ENCODE assay signal across 28 mouse cellular contexts in the genomic region with DNA sequence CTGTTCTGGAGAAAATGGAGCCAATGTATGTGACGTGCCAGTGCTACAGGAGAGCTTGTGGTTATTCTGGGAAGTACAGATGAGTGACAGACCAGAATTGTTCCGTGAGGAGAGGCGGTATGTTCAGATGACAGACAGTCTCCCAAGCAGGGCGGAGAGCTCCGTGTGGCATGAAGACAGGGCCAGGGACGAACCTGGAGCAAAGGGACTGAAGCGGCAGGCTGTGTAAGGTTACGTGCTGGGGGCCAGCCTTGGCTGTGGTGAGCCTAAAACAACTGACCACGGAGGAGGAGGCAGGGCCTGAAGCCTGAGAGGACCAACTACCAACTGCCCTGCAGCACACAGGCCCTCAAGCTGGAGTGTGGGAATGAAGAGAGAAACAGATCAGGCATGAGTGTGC. TPM values are rescaled to one million over a fixed set of nuclear protein-coding genes. Genes with fewer than 3 reads are reported as not detected.
DNase-seq lines count a peak whose midpoint lies in the region; ATAC-seq and TF ChIP-seq lines count a peak whose summit lies in the region.
"Had no signal": no experiment of that assay in that cellular context is flagged by ENCODE, and none has a peak within 500 bp of the region (broad histone marks: within the 10 kb centered on the region; RNA-seq: fewer than 3 reads in every experiment).

No protein-coding gene starts in this region.

- no peak for TF ChIP-seq CTCF in forebrain, postnatal 0 days (IDR thresholded peaks at IDR 0.05; ENCODE audit: low read depth)
- TF ChIP-seq CTCF in layer of hippocampus, adult 2 months (conservative IDR thresholded peaks at IDR 0.05) = peak; percentile 25; the same call in 1 of the 2 replicates
- 0 out of 2 replicates have a peak, but pooled peaks have one; percentile 7 for TF ChIP-seq CTCF in hindbrain, postnatal 0 days (IDR thresholded peaks at IDR 0.05; ENCODE audit: low read depth)

- H3K36me3 ChIP-seq in forebrain, postnatal 0 days (ENCODE audit: insufficient read depth) = no peaks in the 10 kb centered on the region
- H3K36me3 ChIP-seq in forebrain, embryonic 16.5 days (ENCODE audit: control insufficient read depth, insufficient read depth) = no peaks in the 10 kb centered on the region
- H3K36me3 ChIP-seq in heart, embryonic 13.5 days = no peaks in the 10 kb centered on the region
- H3K36me3 ChIP-seq in hindbrain, postnatal 0 days (ENCODE audit: insufficient read depth, low read length) = no peaks in the 10 kb centered on the region
- H3K36me3 ChIP-seq: forebrain, embryonic 15.5 days; limb, embryonic 10.5 days; liver, embryonic 15.5 days; lung, embryonic 15.5 days; midbrain, embryonic 13.5 days; neural tube, embryonic 13.5 days had no signal

- ATAC-seq in forebrain, postnatal 0 days = no peak
- ATAC-seq in forebrain, embryonic 16.5 days = no peak
- no peak for ATAC-seq in heart, embryonic 13.5 days (ENCODE audit: extremely low read depth, insufficient number of reproducible peaks, low FRiP score, low TSS enrichment)
- no peak for ATAC-seq in hindbrain, postnatal 0 days

- no peaks in the 10 kb centered on the region for H3K27me3 ChIP-seq in forebrain, postnatal 0 days (ENCODE audit: insufficient read depth, low read length)
- H3K27me3 ChIP-seq in forebrain, embryonic 16.5 days (replicated peaks; ENCODE audit: control insufficient read depth, insufficient read depth, low read length) = peaks cover 7% of the 10 kb centered on the region
- H3K27me3 ChIP-seq in heart, embryonic 13.5 days (replicated peaks) = peaks cover 97% of the 10 kb centered on the region
- H3K27me3 ChIP-seq in hindbrain, postnatal 0 days (ENCODE audit: insufficient read depth, low read length) = peaks cover 9% of the 10 kb centered on the region; the same call in 1 of the 2 replicates

- no peak overlapping the region for H3K4me3 ChIP-seq in forebrain, postnatal 0 days (ENCODE audit: low read depth, low read length)
- H3K4me3 ChIP-seq in forebrain, embryonic 16.5 days (replicated peaks; ENCODE audit: low read length) = no peak overlapping the region
- no peak overlapping the region for H3K4me3 ChIP-seq in heart, embryonic 13.5 days
- no peak overlapping the region for H3K4me3 ChIP-seq in layer of hippocampus, adult 2 months
- H3K4me3 ChIP-seq in hindbrain, postnatal 0 days (ENCODE audit: low read length) = no peak overlapping the region
- H3K4me3 ChIP-seq: forebrain, embryonic 15.5 days; limb, embryonic 10.5 days; liver, embryonic 15.5 days; lung, embryonic 15.5 days; megakaryocyte, embryonic 14.5 days; midbrain, embryonic 13.5 days; neural tube, embryonic 13.5 days had no signal

- H3K9ac ChIP-seq in forebrain, postnatal 0 days = no peak overlapping the region
- H3K9ac ChIP-seq in forebrain, embryonic 16.5 days (replicated peaks; ENCODE audit: low read depth, low read length) = no peak overlapping the region
- H3K9ac ChIP-seq in heart, embryonic 13.5 days = 0 out of 2 replicates have a peak overlapping the region, but pooled peaks have one; percentile 35
- no peak overlapping the region for H3K9ac ChIP-seq in hindbrain, postnatal 0 days (replicated peaks; ENCODE audit: low read length)
- H3K9ac ChIP-seq: forebrain, embryonic 15.5 days; liver, embryonic 15.5 days; lung, embryonic 15.5 days; midbrain, embryonic 13.5 days had no signal

- H3K4me2 ChIP-seq in forebrain, postnatal 0 days (ENCODE audit: low read depth) = no peak overlapping the region
- H3K4me2 ChIP-seq in forebrain, embryonic 16.5 days (ENCODE audit: low read length) = no peak overlapping the region
- H3K4me2 ChIP-seq in heart, embryonic 13.5 days = no peak overlapping the region
- H3K4me2 ChIP-seq in hindbrain, postnatal 0 days (ENCODE audit: low read depth, low read length) = no peak overlapping the region
- H3K4me2 ChIP-seq: forebrain, embryonic 15.5 days; heart, embryonic 11.5 days; liver, embryonic 15.5 days; lung, embryonic 15.5 days; midbrain, embryonic 13.5 days; neural tube, embryonic 13.5 days had no signal

- 61% methylated on average over 9 of the region's 9 CpGs for WGBS in forebrain, postnatal 0 days
- 63% methylated on average over 9 of the region's 9 CpGs for WGBS in forebrain, embryonic 16.5 days
- WGBS in heart, embryonic 13.5 days = 55% methylated on average over 9 of the region's 9 CpGs
- WGBS in hindbrain, postnatal 0 days = 61% methylated on average over 9 of the region's 9 CpGs

- H3K4me1 ChIP-seq in forebrain, postnatal 0 days (ENCODE audit: insufficient read depth) = peaks cover 6% of the 10 kb centered on the region; the same call in 1 of the 2 replicates
- H3K4me1 ChIP-seq in forebrain, embryonic 16.5 days (replicated peaks; ENCODE audit: control insufficient read depth, insufficient read depth, low read length) = peaks cover 10% of the 10 kb centered on the region; the same call in 1 of the 2 replicates
- peaks cover 8% of the 10 kb centered on the region for H3K4me1 ChIP-seq in heart, embryonic 13.5 days
- no peaks in the 10 kb centered on the region for H3K4me1 ChIP-seq in hindbrain, postnatal 0 days (ENCODE audit: insufficient read depth, low read length)
- H3K4me1 ChIP-seq: liver, embryonic 15.5 days had no signal

- peak; percentile 22 for DNase-seq in forebrain, postnatal 0 days
- DNase-seq in heart, adult 11 months = no peak
- no peak for DNase-seq in layer of hippocampus, adult 2 months (ENCODE audit: low spot score in 2 of 2)
- DNase-seq in layer of hippocampus, adult 9-11 months = no peak
- DNase-seq in hindbrain, postnatal 0 days (ENCODE audit: low spot score) = no peak
- DNase-seq: adrenal gland, postnatal 14 days; cerebellum, adult 9-10 months; heart, postnatal 14 days; kidney, adult 18-20 months; liver; lung, postnatal 36 days; right cerebral cortex, adult 18-20 months; right cerebral cortex, postnatal 4 days; thymus, adult 18-20 months; thymus, postnatal 4 days had no signal

- no peaks in the 10 kb centered on the region for H3K9me3 ChIP-seq in forebrain, postnatal 0 days (ENCODE audit: low read length)
- H3K9me3 ChIP-seq in forebrain, embryonic 16.5 days (ENCODE audit: control insufficient read depth, low read length) = no peaks in the 10 kb centered on the region
- H3K9me3 ChIP-seq in heart, embryonic 13.5 days = no peaks in the 10 kb centered on the region
- H3K9me3 ChIP-seq in hindbrain, postnatal 0 days (ENCODE audit: low read length) = no peaks in the 10 kb centered on the region
- H3K9me3 ChIP-seq: forebrain, embryonic 15.5 days; limb, embryonic 10.5 days; liver, embryonic 15.5 days; lung, embryonic 15.5 days; megakaryocyte, embryonic 14.5 days; midbrain, embryonic 13.5 days; neural tube, embryonic 13.5 days had no signal

- H3K27ac ChIP-seq in forebrain, postnatal 0 days (ENCODE audit: low read depth, low read length) = no peak overlapping the region
- no peak overlapping the region for H3K27ac ChIP-seq in forebrain, embryonic 16.5 days (ENCODE audit: low read length)
- no peak overlapping the region for H3K27ac ChIP-seq in heart, embryonic 13.5 days (replicated peaks)
- no peak overlapping the region for H3K27ac ChIP-seq in layer of hippocampus, adult 2 months
- H3K27ac ChIP-seq in hindbrain, postnatal 0 days = no peak overlapping the region
- H3K27ac ChIP-seq: forebrain, embryonic 15.5 days; kidney, postnatal 0 days; limb, embryonic 10.5 days; liver, embryonic 15.5 days; lung, embryonic 15.5 days; midbrain, embryonic 13.5 days had no signal

RNA-seq across cellular contexts. Expression of a gene that starts 5.6 kb away (rescaled TPM):
- 2.0 TPM in 2 replicates for total RNA-seq in forebrain, postnatal 0 days (2014; rRNA removed)
- polyA plus RNA-seq in forebrain, postnatal 0 days (2015; fragmentation: Nextera tagmentation; extraction: Ambion mirVana) = 2.9 and 4.3 TPM in 2 replicates
- 2.5 and 5.1 TPM in 2 replicates for polyA plus RNA-seq in forebrain, embryonic 16.5 days (2015; fragmentation: Nextera tagmentation; extraction: Ambion mirVana)
- 0.25 TPM in 1 of 2 replicates, not detected in the other for polyA plus RNA-seq in heart, embryonic 13.5 days (2015; fragmentation: Nextera tagmentation; extraction: Ambion mirVana)
- total RNA-seq in layer of hippocampus, adult 2 months (2021) = 1 to 10 TPM; 1.1 to 1.2 TPM
- 0.68 and 2.5 TPM in 2 replicates for total RNA-seq in hindbrain, postnatal 0 days (2014; rRNA removed)
- polyA plus RNA-seq in hindbrain, postnatal 0 days (2015; fragmentation: Nextera tagmentation; extraction: Ambion mirVana) = 4.0 and 4.3 TPM in 2 replicates
- total RNA-seq: heart, postnatal 14 days had no signal
- polyA plus RNA-seq: heart, embryonic 11.5 days; limb, embryonic 10.5 days; stomach, embryonic 14.5 days had no signal

RNA-seq across cellular contexts. Expression of a gene that starts 48.1 kb away (rescaled TPM):
- 1.1 and 1.8 TPM in 2 replicates for total RNA-seq in forebrain, postnatal 0 days (2014; rRNA removed)
- 0.50 and 1.2 TPM in 2 replicates for polyA plus RNA-seq in forebrain, postnatal 0 days (2015; fragmentation: Nextera tagmentation; extraction: Ambion mirVana)
- 2.7 and 3.5 TPM in 2 replicates for polyA plus RNA-seq in forebrain, embryonic 16.5 days (2015; fragmentation: Nextera tagmentation; extraction: Ambion mirVana)
- 5.2 and 5.9 TPM in 2 replicates for polyA plus RNA-seq in heart, embryonic 13.5 days (2015; fragmentation: Nextera tagmentation; extraction: Ambion mirVana)
- under 1 TPM; 0.12 to 0.23 TPM for total RNA-seq in layer of hippocampus, adult 2 months (2021)
- total RNA-seq in hindbrain, postnatal 0 days (2014; rRNA removed) = 8.7 and 8.8 TPM in 2 replicates
- 2.0 and 2.1 TPM in 2 replicates for polyA plus RNA-seq in hindbrain, postnatal 0 days (2015; fragmentation: Nextera tagmentation; extraction: Ambion mirVana)
- total RNA-seq: gastrocnemius, adult 8-10 months had no signal
